Mouse (Mus musculus): ENCODE data around the gene Uqcr11. TPM values are rescaled to one million over a fixed set of nuclear protein-coding genes. Genes with fewer than 3 reads are reported as not detected.

The Uqcr11 gene
- polyA plus RNA-seq, 1 experiment from 2014 or later, result 648 TPM

DNA sequence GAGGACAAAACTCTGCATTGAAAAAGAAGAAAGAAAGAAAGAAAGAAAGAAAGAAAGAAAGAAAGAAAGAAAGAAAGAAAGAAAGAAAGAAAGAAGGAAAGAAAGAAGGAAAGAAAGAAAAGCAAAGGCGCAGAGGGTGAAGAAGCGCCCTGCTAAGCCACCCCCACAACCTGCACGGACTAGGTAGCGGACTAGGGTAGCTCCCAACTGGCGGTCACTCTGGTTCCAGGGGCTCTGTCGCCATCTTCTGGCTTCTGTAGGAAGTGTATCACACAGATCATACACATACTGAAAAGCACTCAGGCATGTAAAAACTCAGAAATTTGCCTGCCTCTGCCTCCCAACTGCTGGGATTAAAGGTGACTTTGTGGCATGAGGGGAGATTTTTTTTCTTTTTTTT, 32.6 kb downstream of the Uqcr11 start:
- WGBS, result 22% methylated on average over 6 of the region's 6 CpGs
- peak; percentile 65 for DNase-seq (ENCODE audit: low spot score)

DNA sequence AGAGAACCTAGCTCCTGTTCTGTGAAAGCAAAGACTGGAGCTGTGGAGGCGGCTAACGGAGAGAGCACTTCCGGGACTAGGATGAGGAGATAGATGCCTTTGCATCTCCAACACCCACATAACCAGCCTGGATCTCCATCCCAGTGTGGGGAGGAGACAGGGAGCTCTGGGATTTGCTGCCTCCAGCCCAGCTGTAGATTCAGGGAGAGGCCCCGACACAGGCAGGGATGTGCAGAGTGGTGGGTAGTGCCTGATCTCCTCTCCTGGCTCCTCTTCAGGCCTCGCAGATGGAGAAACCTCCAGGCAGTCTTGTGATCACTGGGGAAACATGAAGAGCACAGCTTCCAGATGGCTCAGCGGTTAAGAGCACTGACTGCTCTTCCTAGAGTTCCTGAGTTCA, 33.9 kb downstream of the Uqcr11 start:
- no peak overlapping the region for H3K4me3 ChIP-seq
- H3K27ac ChIP-seq, result no peak overlapping the region
- H3K9me3 ChIP-seq, result peaks cover 5% of the 10 kb centered on the region; the same call in 1 of the 2 replicates
- peaks cover 18% of the 10 kb centered on the region for H3K4me1 ChIP-seq (replicated peaks)
- H3K27me3 ChIP-seq (ENCODE audit: insufficient read depth, poor library complexity, severe bottlenecking), result peaks cover 15% of the 10 kb centered on the region
- DNase-seq (ENCODE audit: low spot score), result no peak
- WGBS, result 80% methylated on average over 6 of the region's 6 CpGs
- H3K36me3 ChIP-seq, result no peaks in the 10 kb centered on the region

More for the DNA sequence above, 32.6 kb downstream of the Uqcr11 start:
- no peaks in the 10 kb centered on the region for H3K9me3 ChIP-seq
- H3K36me3 ChIP-seq, result peaks cover under 1% of the 10 kb centered on the region; the same call in 1 of the 2 replicates
- peaks cover 8% of the 10 kb centered on the region; the same call in 1 of the 2 replicates for H3K27me3 ChIP-seq (ENCODE audit: insufficient read depth, poor library complexity, severe bottlenecking)
- peaks cover 21% of the 10 kb centered on the region for H3K4me1 ChIP-seq (replicated peaks)
- no peak overlapping the region for H3K27ac ChIP-seq
- no peak overlapping the region for H3K4me3 ChIP-seq

DNA sequence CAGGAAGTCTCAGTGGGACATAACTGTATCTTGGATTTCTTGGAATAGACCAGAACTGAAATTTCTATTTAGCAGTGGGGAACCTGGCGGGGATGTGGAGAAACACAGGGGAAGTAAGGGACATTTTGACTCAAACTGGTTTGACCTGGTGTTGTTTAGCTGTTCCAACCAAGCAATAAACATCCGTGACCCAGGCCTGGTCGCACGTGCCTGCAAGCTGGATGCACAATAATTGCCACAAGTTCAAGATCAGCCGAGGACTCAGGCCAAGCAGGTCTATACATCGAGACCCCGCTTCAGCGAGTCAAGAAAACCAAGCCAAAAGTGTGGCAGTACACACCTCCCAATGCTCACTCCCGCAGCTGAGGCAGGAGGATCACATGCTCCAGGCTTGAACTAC, 34.6 kb downstream of the Uqcr11 start:
- peaks cover 18% of the 10 kb centered on the region for H3K4me1 ChIP-seq (replicated peaks)
- 53% methylated on average over 9 of the region's 9 CpGs for WGBS
- DNase-seq (ENCODE audit: low spot score), result no peak
- peaks cover 22% of the 10 kb centered on the region for H3K27me3 ChIP-seq (ENCODE audit: insufficient read depth, poor library complexity, severe bottlenecking)
- peak overlapping the region; percentile 13 for H3K27ac ChIP-seq
- no peaks in the 10 kb centered on the region for H3K36me3 ChIP-seq
- peaks cover 5% of the 10 kb centered on the region; the same call in 1 of the 2 replicates for H3K9me3 ChIP-seq
- H3K4me3 ChIP-seq, result peak overlapping the region; percentile 37

DNA sequence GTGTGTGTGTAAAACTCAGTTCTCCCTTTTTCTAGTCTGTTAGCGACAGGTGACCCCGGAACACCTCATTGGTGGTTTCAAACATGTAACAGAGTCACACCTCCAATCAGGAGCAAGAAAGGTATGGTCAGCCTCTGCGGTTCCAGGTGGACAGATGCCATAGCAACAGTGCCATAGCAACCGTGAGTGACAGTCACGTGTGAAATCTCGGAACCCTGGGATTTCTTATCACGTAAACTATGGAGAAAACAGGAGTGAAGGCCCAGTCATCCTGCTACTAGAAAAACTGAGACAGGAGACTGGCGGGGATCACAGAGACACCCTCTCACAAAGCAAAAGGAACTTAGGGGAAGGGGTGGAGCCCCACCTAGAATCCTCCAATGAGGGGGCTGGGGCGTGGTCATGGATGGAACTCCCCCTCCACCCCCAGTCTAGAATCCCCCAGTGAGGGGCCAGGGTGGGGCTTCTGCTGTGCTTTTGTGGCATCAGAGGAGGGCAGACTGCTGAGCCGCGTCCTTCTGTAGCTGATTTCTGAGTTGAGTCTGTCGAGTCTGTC, 35.1 kb downstream of the Uqcr11 start:
- Histone ChIP-seq H3K4me3 (peak overlapping the region; percentile 37), H3K36me3 (no peaks in the 10 kb centered on the region)
- 6% methylated on average over 12 of the region's 12 CpGs for WGBS

DNA sequence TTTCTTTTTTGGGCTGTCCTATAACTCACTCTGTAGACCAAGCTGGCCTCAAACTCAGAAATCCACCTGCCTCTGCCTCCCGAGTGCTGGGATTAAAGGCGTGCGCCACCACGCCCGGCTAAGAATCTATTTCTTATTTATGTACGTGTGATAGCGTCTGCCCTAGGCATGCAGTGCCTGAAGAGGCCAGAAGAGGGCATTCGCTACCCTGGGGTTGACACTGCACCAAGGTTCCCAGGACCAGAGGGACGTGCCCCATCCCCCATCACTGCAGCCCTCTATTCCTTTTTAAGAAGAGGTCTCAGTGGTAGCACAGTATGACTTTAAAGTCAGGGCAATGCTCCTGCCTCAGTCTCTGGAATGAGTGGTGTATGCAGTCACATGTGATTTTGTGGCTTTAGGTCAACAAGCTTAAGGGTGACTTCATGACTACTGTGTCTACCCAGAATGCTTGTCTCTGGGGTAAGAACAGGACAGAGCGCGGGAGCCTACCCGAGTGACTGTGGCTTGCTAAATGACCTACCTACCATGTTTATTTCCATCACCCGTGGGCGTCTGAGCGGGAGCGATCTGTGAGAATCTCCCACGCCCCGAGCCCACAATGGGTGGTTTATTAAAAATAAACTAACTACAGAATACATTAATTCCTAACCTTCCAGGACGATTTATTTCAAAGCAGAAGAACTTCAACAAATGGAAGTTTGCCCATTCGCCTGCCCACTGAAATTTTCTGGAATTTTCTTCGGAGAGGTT, 36.5 kb downstream of the Uqcr11 start:
- Histone ChIP-seq H3K36me3 (no peaks in the 10 kb centered on the region), H3K27me3 (ENCODE audit: insufficient read depth, poor library complexity, severe bottlenecking) (peaks cover 38% of the 10 kb centered on the region), H3K9me3 (peaks cover 5% of the 10 kb centered on the region; the same call in 1 of the 2 replicates), H3K4me3 (no peak overlapping the region), H3K4me1 (replicated peaks) (peaks cover 18% of the 10 kb centered on the region), H3K27ac (no peak overlapping the region)
- WGBS, result 79% methylated on average over 21 of the region's 21 CpGs
- DNase-seq (ENCODE audit: low spot score), result no peak

More for the DNA sequence above, 35.1 kb downstream of the Uqcr11 start:
- Histone ChIP-seq H3K9me3 (peaks cover 5% of the 10 kb centered on the region; the same call in 1 of the 2 replicates), H3K4me1 (replicated peaks) (peaks cover 18% of the 10 kb centered on the region), H3K27me3 (ENCODE audit: insufficient read depth, poor library complexity, severe bottlenecking) (peaks cover 26% of the 10 kb centered on the region), H3K27ac (peak overlapping the region; percentile 13)
- DNase-seq (ENCODE audit: low spot score), result peak; percentile 68

DNA sequence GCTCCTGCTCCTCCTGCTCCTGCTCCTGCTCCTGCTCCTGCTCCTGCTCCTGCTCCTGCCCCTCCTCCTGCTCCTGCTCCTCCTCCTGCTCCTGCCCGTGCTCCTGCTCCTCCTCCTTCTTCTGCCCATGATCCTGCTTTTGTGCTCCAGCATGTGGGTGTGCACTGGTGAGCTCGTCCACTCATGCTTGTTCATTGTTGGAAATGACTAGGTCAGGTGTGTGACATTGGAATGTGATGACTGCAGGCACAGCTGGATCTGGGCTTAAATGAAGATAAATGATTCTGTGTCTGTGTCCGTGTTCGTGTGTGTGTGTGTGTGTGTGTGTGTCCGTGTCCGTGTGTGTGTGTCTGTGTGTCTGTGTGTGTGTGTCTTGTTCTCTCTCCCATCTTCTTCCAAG, 38.2 kb downstream of the Uqcr11 start:
- H3K9me3 ChIP-seq, result peaks cover 5% of the 10 kb centered on the region; the same call in 1 of the 2 replicates
- peaks cover 28% of the 10 kb centered on the region for H3K4me1 ChIP-seq (replicated peaks)
- 91% methylated on average over 6 of the region's 6 CpGs for whole genome bisulfite sequencing
- no peak overlapping the region for H3K27ac ChIP-seq
- H3K4me3 ChIP-seq, result no peak overlapping the region
- no peaks in the 10 kb centered on the region for H3K36me3 ChIP-seq
- no peak for DNase-seq (ENCODE audit: low spot score)
- H3K27me3 ChIP-seq (ENCODE audit: insufficient read depth, poor library complexity, severe bottlenecking), result peaks cover 56% of the 10 kb centered on the region

DNA sequence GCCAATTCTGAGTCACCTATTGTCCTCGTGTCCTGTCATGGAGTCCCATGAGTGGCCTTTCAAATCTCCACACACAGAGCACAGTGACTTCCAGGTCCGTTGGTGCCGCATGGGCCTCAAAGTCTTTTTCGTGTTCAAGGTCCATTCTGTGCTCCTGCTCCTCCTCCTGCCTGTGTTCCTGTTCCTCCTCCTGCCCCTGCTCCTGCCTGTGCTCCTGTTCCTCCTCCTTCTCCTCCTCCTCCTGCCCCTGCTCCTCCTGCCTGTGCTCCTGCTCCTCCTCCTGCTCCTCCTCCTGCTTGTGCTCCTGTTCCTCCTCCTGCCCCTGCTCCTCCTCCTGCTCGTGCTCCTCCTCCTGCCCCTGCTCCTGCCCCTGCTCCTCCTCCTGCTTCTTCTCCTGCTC, 38.7 kb downstream of the Uqcr11 start:
- Histone ChIP-seq H3K9me3 (peaks cover 5% of the 10 kb centered on the region; the same call in 1 of the 2 replicates), H3K27me3 (ENCODE audit: insufficient read depth, poor library complexity, severe bottlenecking) (peaks cover 57% of the 10 kb centered on the region), H3K4me1 (replicated peaks) (peaks cover 28% of the 10 kb centered on the region), H3K36me3 (no peaks in the 10 kb centered on the region), H3K4me3 (no peak overlapping the region), H3K27ac (no peak overlapping the region)
- no peak for DNase-seq (ENCODE audit: low spot score)
- WGBS, result 57% methylated on average over 5 of the region's 5 CpGs

DNA sequence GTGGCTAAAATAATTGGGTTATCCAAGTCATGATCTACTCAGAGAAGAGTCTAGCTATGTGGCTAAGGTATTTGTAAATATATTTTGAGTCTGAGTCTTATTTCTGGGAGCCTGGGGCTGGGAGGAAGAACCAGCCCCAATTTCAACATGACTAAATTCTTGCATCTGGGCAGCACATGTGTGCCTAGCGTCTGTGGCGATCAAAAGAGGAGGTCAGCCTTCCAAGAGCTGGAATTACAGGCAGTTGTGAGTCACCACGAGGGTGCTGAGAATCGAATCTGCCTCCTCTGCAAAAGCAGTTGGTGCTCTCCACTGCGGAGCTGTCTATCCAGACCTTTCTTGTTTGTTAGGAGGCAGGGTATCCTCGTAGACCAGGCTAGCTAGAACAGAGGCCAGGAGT, 40.9 kb downstream of the Uqcr11 start:
- Histone ChIP-seq H3K36me3 (no peaks in the 10 kb centered on the region), H3K27ac (no peak overlapping the region), H3K4me3 (no peak overlapping the region), H3K9me3 (peaks cover 5% of the 10 kb centered on the region; the same call in 1 of the 2 replicates), H3K4me1 (replicated peaks) (peaks cover 10% of the 10 kb centered on the region), H3K27me3 (ENCODE audit: insufficient read depth, poor library complexity, severe bottlenecking) (peaks cover 70% of the 10 kb centered on the region)
- no peak for DNase-seq (ENCODE audit: low spot score)
- 66% methylated on average over 6 of the region's 6 CpGs for WGBS

DNA sequence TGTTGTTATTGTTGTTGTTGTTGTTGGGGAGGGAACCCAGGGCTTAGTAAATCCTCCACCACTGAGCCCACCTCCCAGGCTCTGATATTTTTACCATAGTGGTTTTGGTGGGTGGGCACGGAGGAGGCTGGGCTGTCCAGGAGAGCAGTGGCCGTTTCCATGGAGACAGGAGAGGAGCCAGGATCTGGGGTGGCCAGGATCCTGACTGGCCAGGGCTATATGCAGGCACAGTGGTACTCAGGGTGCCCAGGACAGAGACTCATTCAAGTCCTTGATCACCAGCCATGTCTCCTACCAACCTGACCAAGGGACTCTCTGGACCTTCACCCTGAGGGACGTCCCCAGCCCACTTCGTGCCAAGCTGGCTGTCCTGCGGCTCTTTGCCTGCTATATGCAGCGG, 42.9 kb downstream of the Uqcr11 start:
- Histone ChIP-seq H3K27ac (no peak overlapping the region), H3K27me3 (ENCODE audit: insufficient read depth, poor library complexity, severe bottlenecking) (peaks cover 90% of the 10 kb centered on the region), H3K4me3 (no peak overlapping the region), H3K36me3 (no peaks in the 10 kb centered on the region), H3K4me1 (replicated peaks) (peaks cover 10% of the 10 kb centered on the region), H3K9me3 (peaks cover 5% of the 10 kb centered on the region; the same call in 1 of the 2 replicates)
- WGBS, result 39% methylated on average over 6 of the region's 6 CpGs
- no peak for DNase-seq (ENCODE audit: low spot score)

DNA sequence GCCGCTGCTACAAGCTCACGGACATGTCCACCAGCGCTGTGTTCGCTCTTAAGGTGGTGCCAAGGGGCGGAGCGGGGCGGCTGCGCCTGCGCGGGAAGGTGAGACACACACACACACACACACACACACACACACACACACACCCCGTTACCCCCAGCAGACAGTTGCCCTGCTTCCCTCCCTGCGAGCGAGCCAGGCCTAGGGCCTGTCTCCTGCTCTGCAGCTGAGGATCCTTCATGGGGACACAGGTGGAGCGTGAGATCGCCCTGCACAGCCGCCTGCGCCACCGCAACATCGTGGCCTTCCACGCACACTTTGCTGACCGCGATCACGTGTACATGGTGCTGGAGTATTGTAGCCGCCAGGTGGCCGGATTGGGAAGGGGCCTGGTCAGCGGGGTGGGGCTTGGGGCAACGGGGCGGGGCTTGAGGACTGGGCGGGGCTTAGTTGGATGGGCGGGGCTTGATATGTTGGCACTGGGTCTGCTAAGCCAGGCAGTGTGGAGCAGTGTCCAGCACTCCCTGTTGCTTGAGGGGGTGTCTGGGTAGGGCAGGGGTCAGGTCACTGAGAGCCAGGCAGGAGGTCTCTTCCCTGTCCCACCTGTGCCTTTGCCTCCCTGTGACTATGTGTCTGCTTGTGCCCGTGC, 48.5 kb downstream of the Uqcr11 start:
- Histone ChIP-seq H3K36me3 (no peaks in the 10 kb centered on the region), H3K27me3 (ENCODE audit: insufficient read depth, poor library complexity, severe bottlenecking) (peaks cover 97% of the 10 kb centered on the region), H3K4me1 (replicated peaks) (peaks cover 22% of the 10 kb centered on the region), H3K27ac (no peak overlapping the region), H3K4me3 (peak overlapping the region; percentile 34), H3K9me3 (no peaks in the 10 kb centered on the region)
- WGBS, result 9% methylated on average over 31 of the region's 31 CpGs
- no peak for DNase-seq (ENCODE audit: low spot score)

DNA sequence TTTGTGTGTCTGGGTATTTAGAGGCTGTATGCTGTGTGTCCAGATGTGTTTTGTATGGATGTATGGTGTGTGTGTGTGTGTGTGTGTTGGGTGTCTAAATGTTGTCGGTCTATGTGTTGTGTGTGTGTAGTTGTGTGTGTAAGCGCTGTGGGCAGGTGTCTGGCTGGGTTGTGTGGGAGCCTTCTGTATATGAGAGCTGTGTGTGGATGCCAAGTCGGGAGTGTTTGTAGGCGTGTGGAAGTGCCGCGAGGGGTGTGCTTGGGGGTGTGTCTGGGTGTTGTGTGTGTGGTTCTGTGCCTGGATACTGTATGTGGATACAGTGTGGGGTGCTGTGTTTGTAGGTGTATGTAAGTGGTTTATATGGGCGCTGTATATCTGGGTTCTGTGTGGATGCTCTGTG, 49.3 kb downstream of the Uqcr11 start:
- Histone ChIP-seq H3K27ac (no peak overlapping the region), H3K9me3 (no peaks in the 10 kb centered on the region), H3K27me3 (ENCODE audit: insufficient read depth, poor library complexity, severe bottlenecking) (peaks cover 97% of the 10 kb centered on the region), H3K36me3 (no peaks in the 10 kb centered on the region), H3K4me3 (peak overlapping the region; percentile 34; the same call in 1 of the 2 replicates), H3K4me1 (replicated peaks) (peaks cover 22% of the 10 kb centered on the region)
- DNase-seq (ENCODE audit: low spot score), result no peak
- WGBS, result 34% methylated on average over 7 of the region's 7 CpGs

DNA sequence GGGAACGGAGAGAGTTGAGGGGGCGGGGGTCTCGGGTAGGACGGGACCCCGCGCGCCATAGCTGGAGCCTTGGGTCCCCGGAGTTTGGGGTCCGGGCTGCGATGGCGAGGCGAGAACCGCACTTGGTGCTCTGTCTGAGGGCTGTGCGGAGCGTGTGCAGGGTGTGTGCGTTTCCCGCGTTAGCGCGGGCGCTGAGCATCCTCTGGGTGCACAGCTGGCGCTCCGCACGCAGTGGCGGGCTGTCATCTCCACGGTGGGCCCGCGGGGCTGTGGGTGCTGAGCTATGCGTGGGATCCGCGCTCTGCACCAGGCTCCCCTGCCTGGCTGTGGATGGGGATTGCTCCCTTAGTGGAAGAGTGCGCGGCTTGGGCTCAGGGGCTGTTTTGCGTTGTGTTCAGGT, 49.9 kb downstream of the Uqcr11 start:
- H3K4me1 ChIP-seq (replicated peaks), result peaks cover 22% of the 10 kb centered on the region
- H3K9me3 ChIP-seq, result no peaks in the 10 kb centered on the region
- no peaks in the 10 kb centered on the region for H3K36me3 ChIP-seq
- no peak overlapping the region for H3K27ac ChIP-seq
- no peak for DNase-seq (ENCODE audit: low spot score)
- peak overlapping the region; percentile 45 for H3K4me3 ChIP-seq
- WGBS, result 3% methylated on average over 34 of the region's 34 CpGs
- H3K27me3 ChIP-seq (ENCODE audit: insufficient read depth, poor library complexity, severe bottlenecking), result peaks cover 100% of the 10 kb centered on the region

Measured in hindbrain, embryonic 10.5 days (tissue).